ENCODE assay signal across 8 mouse cellular contexts in genomic region chr4:149305761-149306711, GRCm38 (mm10). TPM values are rescaled to one million over a fixed set of nuclear protein-coding genes. Genes with fewer than 3 reads are reported as not detected.
DNase-seq lines count a peak whose midpoint lies in the region; ATAC-seq and TF ChIP-seq lines count a peak whose summit lies in the region.

No protein-coding gene starts in this region.

- H3K27me3 ChIP-seq in kidney, embryonic 16.5 days (ENCODE audit: insufficient read depth, low read length): no peaks in the 10 kb centered on the region
- H3K27me3 ChIP-seq in hindbrain, embryonic 12.5 days: no peaks in the 10 kb centered on the region
- H3K27me3 ChIP-seq in midbrain, embryonic 14.5 days (ENCODE audit: control insufficient read depth, insufficient read depth, low read length): no peaks in the 10 kb centered on the region

- WGBS in kidney, embryonic 16.5 days: 40% methylated on average over 14 of the region's 14 CpGs
- WGBS in hindbrain, embryonic 12.5 days: 34% methylated on average over 14 of the region's 14 CpGs
- 25% methylated on average over 14 of the region's 14 CpGs for WGBS in midbrain, embryonic 14.5 days

- DNase-seq in kidney, postnatal 25 days: no peak
- DNase-seq in brain, embryonic 14.5 days (ENCODE audit: low read depth): peak; percentile 62
- DNase-seq in midbrain, embryonic 14.5 days: no peak
- DNase-seq in thymus, postnatal 14 days: no peak
- no peak for DNase-seq in right cerebral cortex, postnatal 36 days (ENCODE audit: low spot score in 2 of 2)

- H3K9me3 ChIP-seq in kidney, embryonic 16.5 days (ENCODE audit: low read length): no peaks in the 10 kb centered on the region
- H3K9me3 ChIP-seq in hindbrain, embryonic 12.5 days (replicated peaks): no peaks in the 10 kb centered on the region
- H3K9me3 ChIP-seq in midbrain, embryonic 14.5 days (ENCODE audit: control insufficient read depth, low read length): no peaks in the 10 kb centered on the region

- peak overlapping the region; percentile 95 for H3K9ac ChIP-seq in kidney, embryonic 16.5 days (replicated peaks; ENCODE audit: low read length)
- peak overlapping the region; percentile 98 for H3K9ac ChIP-seq in hindbrain, embryonic 12.5 days
- peak overlapping the region; percentile 99 for H3K9ac ChIP-seq in midbrain, embryonic 14.5 days (replicated peaks; ENCODE audit: low read length)

- H3K36me3 ChIP-seq in kidney, embryonic 16.5 days (ENCODE audit: insufficient read depth, low read length): no peaks in the 10 kb centered on the region
- no peaks in the 10 kb centered on the region for H3K36me3 ChIP-seq in hindbrain, embryonic 12.5 days
- H3K36me3 ChIP-seq in midbrain, embryonic 14.5 days (ENCODE audit: control insufficient read depth, insufficient read depth, low read length): no peaks in the 10 kb centered on the region

- H3K27ac ChIP-seq in kidney, embryonic 16.5 days (ENCODE audit: low read length): peak overlapping the region; percentile 91
- H3K27ac ChIP-seq in hindbrain, embryonic 12.5 days: peak overlapping the region; percentile 99
- H3K27ac ChIP-seq in midbrain, embryonic 14.5 days (replicated peaks; ENCODE audit: low read depth, low read length): peak overlapping the region; percentile 98

- peak overlapping the region; percentile 94 for H3K4me3 ChIP-seq in kidney, embryonic 16.5 days (ENCODE audit: low read length)
- H3K4me3 ChIP-seq in hindbrain, embryonic 12.5 days: peak overlapping the region; percentile 100
- peak overlapping the region; percentile 99 for H3K4me3 ChIP-seq in midbrain, embryonic 14.5 days (replicated peaks; ENCODE audit: low read depth, low read length)

- no peak for TF ChIP-seq POLR2A in brain, embryonic 14.5 days (IDR thresholded peaks at IDR 0.05; ENCODE audit: borderline replicate concordance, extremely low read depth, insufficient read depth, insufficient read length, poor library complexity, severe bottlenecking)

- ATAC-seq in kidney, embryonic 16.5 days (ENCODE audit: low FRiP score, low TSS enrichment): no peak
- no peak for ATAC-seq in hindbrain, embryonic 12.5 days (ENCODE audit: low FRiP score)
- ATAC-seq in midbrain, embryonic 14.5 days (ENCODE audit: low FRiP score, low TSS enrichment): no peak
- no peak for ATAC-seq in granulocyte monocyte progenitor cell, adult 5-6 weeks (replicated peaks; ENCODE audit: poor library complexity, severe bottlenecking)

- TF ChIP-seq CTCF in brain, embryonic 14.5 days (IDR thresholded peaks at IDR 0.05; ENCODE audit: borderline replicate concordance, extremely low read depth, insufficient read depth, insufficient read length): no peak

- H3K4me2 ChIP-seq in kidney, embryonic 16.5 days (replicated peaks; ENCODE audit: low read depth, low read length): peak overlapping the region; percentile 78
- H3K4me2 ChIP-seq in hindbrain, embryonic 12.5 days (replicated peaks): peak overlapping the region; percentile 67
- H3K4me2 ChIP-seq in midbrain, embryonic 14.5 days (ENCODE audit: low read length): peak overlapping the region; percentile 76

- H3K4me1 ChIP-seq in kidney, embryonic 16.5 days (ENCODE audit: insufficient read depth, low read length): peaks cover 15% of the 10 kb centered on the region
- H3K4me1 ChIP-seq in hindbrain, embryonic 12.5 days: peaks cover 52% of the 10 kb centered on the region
- peaks cover 47% of the 10 kb centered on the region for H3K4me1 ChIP-seq in midbrain, embryonic 14.5 days (ENCODE audit: control insufficient read depth, insufficient read depth, low read length)

RNA-seq across cellular contexts. Expression of gene Kif1b, which starts 1.5 kb away (rescaled TPM):
- 25.7 and 29.9 TPM in 2 replicates for polyA plus RNA-seq in kidney, embryonic 16.5 days (2015; fragmentation: Nextera tagmentation; extraction: Ambion mirVana)
- polyA plus RNA-seq in brain, embryonic 14.5 days (2012; rRNA removed): 189 and 232 TPM in 2 replicates
- polyA plus RNA-seq in hindbrain, embryonic 12.5 days (2016; fragmentation: Nextera tagmentation; extraction: Ambion mirVana): 139 and 140 TPM in 2 replicates
- 152 and 202 TPM in 2 replicates for polyA plus RNA-seq in midbrain, embryonic 14.5 days (2014; fragmentation: Nextera tagmentation; extraction: Ambion mirVana)
- 15.2 and 24.2 TPM in 2 replicates for total RNA-seq in granulocyte monocyte progenitor cell, adult 5-6 weeks (2014; fragmentation: Nextera tagmentation)
- total RNA-seq in granulocyte monocyte progenitor cell, adult 5-6 weeks (2017): 25.5 and 26.3 TPM in 2 replicates
